ENCODE assay signal across 8 mouse cellular contexts in the genomic region with DNA sequence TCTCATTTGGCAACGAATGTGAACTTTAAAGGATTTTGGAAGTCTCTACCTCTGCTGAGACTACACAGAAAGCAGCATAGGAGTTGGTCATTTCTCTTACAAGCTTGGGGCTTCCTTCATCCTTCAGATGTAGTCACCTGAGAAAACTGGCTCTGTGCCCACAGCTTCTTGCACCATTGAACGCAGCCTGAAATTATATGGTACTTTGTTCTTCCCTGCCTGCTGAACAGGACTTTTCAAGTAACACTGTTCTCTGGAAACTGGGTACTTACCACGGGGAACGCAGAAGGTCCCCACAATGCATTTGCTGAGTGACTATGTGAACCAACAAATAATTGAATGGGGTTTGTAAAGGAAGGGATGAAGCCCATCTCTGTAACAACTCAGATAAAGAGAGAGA. TPM values are rescaled to one million over a fixed set of nuclear protein-coding genes. Genes with fewer than 3 reads are reported as not detected.
A peak's percentile ranks its signal among the peaks of the same experiment; 100 is the strongest.
DNase-seq lines count a peak whose midpoint lies in the region; ATAC-seq and TF ChIP-seq lines count a peak whose summit lies in the region.

No protein-coding gene starts in this region.

- H3K27me3 ChIP-seq in neural tube, embryonic 12.5 days (replicated peaks) = no peaks in the 10 kb centered on the region

- WGBS in neural tube, embryonic 12.5 days = 85% methylated on average over 4 of the region's 4 CpGs

- intact Hi-C loops in left cerebral cortex, postnatal 14 days (cut with DNase I) = loop anchor here (5.0 kb wide), 1 partner anchor 51 kb away; no protein-coding TSS in a partner anchor

- DNase-seq in kidney, adult 8-10 months = peak; percentile 15 to 24
- no peak for DNase-seq in kidney, adult 18-20 months
- DNase-seq in kidney, postnatal 14 days = peak; percentile 48
- DNase-seq in left cerebral cortex, postnatal 14 days (ENCODE audit: low spot score in 2 of 2) = no peak
- no peak for DNase-seq in right cerebral cortex, postnatal 25 days

- no peak for ATAC-seq in neural tube, embryonic 12.5 days (ENCODE audit: low FRiP score, low read depth)
- ATAC-seq in megakaryocyte-erythroid progenitor cell, adult 5-6 weeks (replicated peaks; ENCODE audit: low FRiP score, low TSS enrichment, poor library complexity, severe bottlenecking) = no peak

- H3K4me2 ChIP-seq in neural tube, embryonic 12.5 days (replicated peaks) = peak overlapping the region; percentile 57

- no peak overlapping the region for H3K27ac ChIP-seq in embryonic fibroblast, embryonic 13.5 days (ENCODE audit: insufficient read depth, low read length)
- H3K27ac ChIP-seq in neural tube, embryonic 12.5 days = no peak overlapping the region

- no peak for TF ChIP-seq POLR2A in embryonic fibroblast, embryonic 13.5 days (IDR thresholded peaks at IDR 0.05; ENCODE audit: low read depth, low read length)

- no peaks in the 10 kb centered on the region for H3K36me3 ChIP-seq in neural tube, embryonic 12.5 days

- no peak overlapping the region for H3K9ac ChIP-seq in neural tube, embryonic 12.5 days

- no peak for TF ChIP-seq CTCF in embryonic fibroblast, embryonic 13.5 days (IDR thresholded peaks at IDR 0.05; ENCODE audit: borderline replicate concordance, insufficient read depth, low read length)

- H3K9me3 ChIP-seq in neural tube, embryonic 12.5 days = no peaks in the 10 kb centered on the region

- H3K4me3 ChIP-seq in embryonic fibroblast, embryonic 13.5 days (ENCODE audit: insufficient read depth, low read length) = peak overlapping the region; percentile 29; the same call in 1 of the 2 replicates
- H3K4me3 ChIP-seq in neural tube, embryonic 12.5 days = no peak overlapping the region

- no peaks in the 10 kb centered on the region for H3K4me1 ChIP-seq in embryonic fibroblast, embryonic 13.5 days (ENCODE audit: control insufficient read depth, insufficient read depth, low read length)
- no peaks in the 10 kb centered on the region for H3K4me1 ChIP-seq in neural tube, embryonic 12.5 days

RNA-seq across cellular contexts. Expression of a gene that starts 0.5 kb away (rescaled TPM):
- 0.40 and 1.5 TPM in 2 replicates for polyA plus RNA-seq in embryonic fibroblast, embryonic 13.5 days (2011; ENCODE audit: insufficient read length, low read depth, missing spikeins)
- 4.7 and 5.1 TPM in 2 replicates for polyA plus RNA-seq in neural tube, embryonic 12.5 days (2016; fragmentation: Nextera tagmentation; extraction: Ambion mirVana)
- 1 to 10 TPM; 2.0 to 3.0 TPM for total RNA-seq in left cerebral cortex, postnatal 14 days (2021)
- 0.59 TPM in 1 of 2 replicates, not detected in the other for total RNA-seq in megakaryocyte-erythroid progenitor cell, adult 5-6 weeks (2014; fragmentation: Nextera tagmentation)
- 0.04 TPM in 1 of 2 replicates, not detected in the other for total RNA-seq in megakaryocyte-erythroid progenitor cell, adult 5-6 weeks (2017)

RNA-seq across cellular contexts. Expression of a gene that starts 13.2 kb away (rescaled TPM):
- 38.1 and 46.0 TPM in 2 replicates for polyA plus RNA-seq in embryonic fibroblast, embryonic 13.5 days (2011; ENCODE audit: insufficient read length, low read depth, missing spikeins)
- 57.9 and 60.7 TPM in 2 replicates for polyA plus RNA-seq in neural tube, embryonic 12.5 days (2016; fragmentation: Nextera tagmentation; extraction: Ambion mirVana)
- total RNA-seq in left cerebral cortex, postnatal 14 days (2021) = 10 to 100 TPM; 34.3 to 36.7 TPM
- total RNA-seq in megakaryocyte-erythroid progenitor cell, adult 5-6 weeks (2014; fragmentation: Nextera tagmentation) = 36.1 and 45.5 TPM in 2 replicates
- 64.5 and 81.7 TPM in 2 replicates for total RNA-seq in megakaryocyte-erythroid progenitor cell, adult 5-6 weeks (2017)

Comparison
In these comparisons a context has a peak if more than half of its experiments do, and no peak if none do; other contexts are left out.
1. DNase-seq: peak in kidney, adult 8-10 months (2 of 2) and kidney, postnatal 14 days (single experiment); none in kidney, adult 18-20 months (single experiment), left cerebral cortex, postnatal 14 days (0 of 2) and right cerebral cortex, postnatal 25 days (single experiment).